Mouse (Mus musculus) kidney, postnatal 14 days (tissue): ENCODE measurements at regions not wholly inside any gene's neighbourhood (a gene's known extent, or its start where the extent isn't known, plus 50 kb on each side); places are given as distances from the start of the nearest gene placed in this dataset.

ENCODE experiments used
- DNase-seq: peaks from one replicate; pipeline ENCODE4 v3.0.0; 2022; ENCODE audit warnings: mixed read lengths

DNA sequence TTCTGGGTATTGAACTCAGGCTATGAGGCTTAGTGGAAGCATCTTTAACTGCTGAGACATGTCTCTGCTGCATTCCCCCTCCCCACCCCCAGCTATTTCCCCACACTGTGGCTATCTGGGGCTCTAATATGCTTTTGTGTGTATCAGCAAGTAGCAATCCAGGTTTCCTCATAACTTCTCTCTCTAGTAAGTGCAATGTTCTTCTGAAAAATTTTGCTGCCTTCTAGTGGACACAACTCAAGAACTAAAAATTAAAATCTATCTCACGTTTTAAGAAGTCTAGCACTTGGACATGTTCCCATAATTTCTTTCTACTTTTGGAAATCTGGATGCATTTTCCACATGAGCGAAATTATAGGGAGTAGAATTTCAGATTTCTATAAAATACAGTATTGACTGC, 50.3 kb upstream of the D16Ertd472e start:
- DNase-seq: no peak
